Mouse (Mus musculus): Measurements from ENCODE around the gene 2210011C24Rik. TPM values are rescaled to one million over a fixed set of nuclear protein-coding genes. Genes with fewer than 3 reads are reported as not detected.

The 2210011C24Rik gene
- polyA plus RNA-seq, 1 experiment from 2014 or later, result 0.47 TPM

DNA sequence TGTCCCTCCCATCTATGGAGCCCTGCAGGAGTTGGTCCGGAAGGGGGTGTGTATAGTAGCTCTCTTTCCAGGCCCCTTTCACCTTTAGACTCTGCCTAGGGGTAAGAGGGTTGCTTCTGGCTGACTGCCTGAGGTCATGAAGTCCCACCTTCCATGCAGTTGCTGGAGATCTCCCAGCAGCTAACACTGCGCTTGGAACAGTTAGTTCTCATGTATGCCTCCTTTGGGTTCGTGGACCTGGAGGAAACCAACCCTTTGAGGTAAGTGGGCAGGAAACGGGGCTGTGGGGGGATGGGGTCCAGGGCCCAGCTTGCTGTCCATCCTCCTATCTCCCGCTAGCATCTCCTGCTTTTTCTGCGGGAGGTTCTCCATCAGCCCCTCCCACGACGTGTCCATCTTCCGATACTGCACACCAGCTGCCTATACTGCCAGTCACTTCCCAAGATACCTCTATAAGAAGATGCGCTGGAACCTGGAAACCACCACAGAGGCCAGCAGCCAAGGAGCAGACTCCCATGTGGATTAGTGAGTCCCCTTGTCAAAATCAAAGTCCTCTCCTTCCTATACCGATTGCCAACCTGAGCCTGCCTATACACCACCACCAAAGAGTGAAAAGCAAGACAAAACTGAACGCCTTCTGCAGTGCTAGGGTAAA is 8.9 kb downstream of the 2210011C24Rik start:
- DNase-seq (ENCODE audit: low spot score) (no peak), ATAC-seq (replicated peaks; ENCODE audit: low FRiP score) (no peak)
- Histone ChIP-seq H3K27ac (ENCODE audit: low read depth, low read length) (no peak overlapping the region), H3K9ac (ENCODE audit: low read length) (no peak overlapping the region), H3K4me1 (replicated peaks; ENCODE audit: control insufficient read depth, insufficient read depth, low read length) (peaks cover 18% of the 10 kb centered on the region), H3K4me3 (ENCODE audit: low read depth, low read length) (no peak overlapping the region), H3K9me3 (ENCODE audit: control insufficient read depth, low read length) (no peaks in the 10 kb centered on the region), H3K27me3 (ENCODE audit: control insufficient read depth, insufficient read depth, low read length) (peaks cover 26% of the 10 kb centered on the region), H3K4me2 (ENCODE audit: low read depth, low read length, severe bottlenecking) (no peak overlapping the region), H3K36me3 (ENCODE audit: control insufficient read depth, insufficient read depth, low read length) (no peaks in the 10 kb centered on the region; the same call in 1 of the 2 replicates)
- 52% methylated on average over 12 of the region's 12 CpGs for WGBS

DNA sequence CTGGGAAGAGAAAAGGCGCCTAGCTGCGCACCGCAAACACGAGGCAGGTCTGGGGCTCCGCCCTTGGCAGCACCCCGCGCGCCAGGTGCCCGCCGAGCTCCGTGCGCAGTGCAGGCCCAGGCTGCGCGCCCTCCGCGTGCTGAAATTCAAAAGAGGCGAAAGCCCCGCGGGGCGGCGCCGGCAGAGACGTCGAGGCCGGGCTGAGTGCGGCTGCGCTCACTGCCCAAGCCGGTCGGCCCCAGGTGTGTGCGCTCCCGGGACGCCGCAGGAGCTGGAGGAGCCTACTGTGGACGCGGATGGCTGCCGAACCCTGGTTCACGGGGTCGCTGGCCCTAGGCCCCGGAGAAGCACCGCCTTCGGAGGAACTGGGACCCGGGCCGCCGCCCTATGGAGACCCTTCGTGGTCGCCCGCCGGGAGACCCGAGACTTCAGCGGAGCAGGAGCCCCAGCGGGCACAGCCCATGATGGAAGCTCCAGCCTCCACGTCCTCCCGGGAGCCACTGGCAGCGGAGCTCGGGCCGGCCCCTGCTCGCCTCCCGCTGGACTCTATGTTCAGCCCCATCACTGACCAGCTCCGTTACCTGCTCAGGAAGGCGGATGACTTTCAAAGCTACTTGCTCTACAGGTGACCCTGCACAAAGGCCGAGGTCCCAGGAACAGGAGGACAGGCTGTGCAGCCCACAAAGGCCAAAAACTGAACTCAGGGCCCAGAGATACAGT is 10.5 kb downstream of the 2210011C24Rik start, which contains the start of gene 1700067K01Rik:
Gene 1700067K01Rik, plus strand, starts transcription at position 222 of the 720 bp plus-strand sequence.
- Histone ChIP-seq H3K4me3 (ENCODE audit: low read depth, low read length) (0 out of 2 replicates have a peak within 1 kb of the TSS, but pooled peaks have one; percentile 7), H3K36me3 (ENCODE audit: control insufficient read depth, insufficient read depth, low read length) (no peaks in the 10 kb centered on the region; the same call in 1 of the 2 replicates), H3K27me3 (ENCODE audit: control insufficient read depth, insufficient read depth, low read length) (peaks cover 26% of the 10 kb centered on the region), H3K9me3 (ENCODE audit: control insufficient read depth, low read length) (no peaks in the 10 kb centered on the region), H3K4me1 (replicated peaks; ENCODE audit: control insufficient read depth, insufficient read depth, low read length) (peaks cover 18% of the 10 kb centered on the region), H3K9ac (ENCODE audit: low read length) (no peak within 1 kb of the TSS), H3K4me2 (ENCODE audit: low read depth, low read length, severe bottlenecking) (0 out of 2 replicates have a peak within 1 kb of the TSS, but pooled peaks have one; percentile 26), H3K27ac (ENCODE audit: low read depth, low read length) (no peak within 1 kb of the TSS)
- WGBS, result 14% methylated on average over 61 of the region's 61 CpGs
- DNase-seq (ENCODE audit: low spot score) (peak; percentile 69), ATAC-seq (replicated peaks; ENCODE audit: low FRiP score) (no peak)

DNA sequence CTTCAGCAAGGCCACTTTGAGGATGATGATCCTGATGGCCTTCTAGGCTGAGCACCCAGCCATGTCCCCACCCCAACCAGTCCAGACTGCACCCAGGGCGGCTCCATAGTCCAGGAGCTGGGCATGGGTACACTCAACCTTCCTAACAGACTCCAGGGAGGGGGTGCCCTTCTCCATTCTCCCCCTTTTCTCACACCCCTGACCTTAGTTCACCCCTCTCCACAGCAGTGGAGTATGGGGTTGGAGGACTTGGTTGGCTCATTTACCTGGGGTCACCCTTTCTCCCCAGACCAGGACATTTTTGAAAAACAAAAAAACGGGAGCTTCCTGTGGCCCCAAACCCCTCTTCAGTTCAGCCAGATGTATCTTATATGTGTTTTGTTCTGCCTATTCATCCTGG is 12.1 kb downstream of the 2210011C24Rik start:
- DNase-seq (ENCODE audit: low spot score) (no peak), ATAC-seq (replicated peaks; ENCODE audit: low FRiP score) (no peak)
- no peaks in the 10 kb centered on the region for H3K9me3 ChIP-seq (ENCODE audit: control insufficient read depth, low read length)
- no peak overlapping the region for H3K4me3 ChIP-seq (ENCODE audit: low read depth, low read length)
- peaks cover 21% of the 10 kb centered on the region for H3K4me1 ChIP-seq (replicated peaks; ENCODE audit: control insufficient read depth, insufficient read depth, low read length)
- H3K9ac ChIP-seq (ENCODE audit: low read length), result no peak overlapping the region
- no peak overlapping the region for H3K27ac ChIP-seq (ENCODE audit: low read depth, low read length)
- 90% methylated on average over 2 of the region's 2 CpGs for WGBS
- peaks cover 26% of the 10 kb centered on the region for H3K27me3 ChIP-seq (ENCODE audit: control insufficient read depth, insufficient read depth, low read length)
- no peaks in the 10 kb centered on the region; the same call in 1 of the 2 replicates for H3K36me3 ChIP-seq (ENCODE audit: control insufficient read depth, insufficient read depth, low read length)
- H3K4me2 ChIP-seq (ENCODE audit: low read depth, low read length, severe bottlenecking), result no peak overlapping the region

DNA sequence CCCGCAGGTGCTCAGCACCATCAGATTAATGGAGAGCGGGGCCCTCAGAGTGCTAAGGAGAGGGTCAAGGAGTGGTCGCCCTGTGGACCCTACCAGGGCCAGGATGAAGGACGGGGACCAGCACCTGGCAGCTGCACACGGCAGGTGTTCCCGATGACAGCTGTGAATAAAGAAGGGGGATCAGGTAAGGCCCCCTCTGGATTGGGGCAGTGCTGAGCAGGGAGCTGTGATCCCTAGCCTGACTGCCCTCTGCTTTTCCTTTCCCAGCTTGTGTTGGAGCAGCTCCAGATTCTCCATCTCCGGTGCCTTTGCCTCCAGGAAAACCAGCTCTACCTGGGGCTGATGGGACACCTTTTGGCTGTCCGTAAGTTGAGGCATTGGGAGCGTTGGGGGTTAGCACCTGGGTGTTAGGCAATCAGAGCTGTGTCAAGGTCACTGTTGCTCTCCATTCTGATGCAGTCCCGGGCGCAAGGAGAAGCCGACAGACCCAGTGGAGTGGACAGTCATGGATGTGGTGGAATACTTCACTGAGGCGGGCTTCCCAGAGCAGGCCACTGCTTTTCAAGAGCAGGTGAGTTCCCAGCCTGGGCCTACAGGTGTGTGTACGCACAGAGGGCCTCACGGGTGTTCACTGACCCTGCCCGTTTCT is 12.8 kb downstream of the 2210011C24Rik start:
- Histone ChIP-seq H3K36me3 (ENCODE audit: control insufficient read depth, insufficient read depth, low read length) (no peaks in the 10 kb centered on the region; the same call in 1 of the 2 replicates), H3K9me3 (ENCODE audit: control insufficient read depth, low read length) (no peaks in the 10 kb centered on the region), H3K27me3 (ENCODE audit: control insufficient read depth, insufficient read depth, low read length) (peaks cover 26% of the 10 kb centered on the region), H3K9ac (ENCODE audit: low read length) (peak overlapping the region; percentile 68), H3K4me2 (ENCODE audit: low read depth, low read length, severe bottlenecking) (peak overlapping the region; percentile 77), H3K4me3 (ENCODE audit: low read depth, low read length) (peak overlapping the region; percentile 66), H3K27ac (ENCODE audit: low read depth, low read length) (no peak overlapping the region), H3K4me1 (replicated peaks; ENCODE audit: control insufficient read depth, insufficient read depth, low read length) (peaks cover 18% of the 10 kb centered on the region)
- ATAC-seq (replicated peaks; ENCODE audit: low FRiP score), result no peak
- 67% methylated on average over 16 of the region's 16 CpGs for WGBS
- no peak for DNase-seq (ENCODE audit: low spot score)

DNA sequence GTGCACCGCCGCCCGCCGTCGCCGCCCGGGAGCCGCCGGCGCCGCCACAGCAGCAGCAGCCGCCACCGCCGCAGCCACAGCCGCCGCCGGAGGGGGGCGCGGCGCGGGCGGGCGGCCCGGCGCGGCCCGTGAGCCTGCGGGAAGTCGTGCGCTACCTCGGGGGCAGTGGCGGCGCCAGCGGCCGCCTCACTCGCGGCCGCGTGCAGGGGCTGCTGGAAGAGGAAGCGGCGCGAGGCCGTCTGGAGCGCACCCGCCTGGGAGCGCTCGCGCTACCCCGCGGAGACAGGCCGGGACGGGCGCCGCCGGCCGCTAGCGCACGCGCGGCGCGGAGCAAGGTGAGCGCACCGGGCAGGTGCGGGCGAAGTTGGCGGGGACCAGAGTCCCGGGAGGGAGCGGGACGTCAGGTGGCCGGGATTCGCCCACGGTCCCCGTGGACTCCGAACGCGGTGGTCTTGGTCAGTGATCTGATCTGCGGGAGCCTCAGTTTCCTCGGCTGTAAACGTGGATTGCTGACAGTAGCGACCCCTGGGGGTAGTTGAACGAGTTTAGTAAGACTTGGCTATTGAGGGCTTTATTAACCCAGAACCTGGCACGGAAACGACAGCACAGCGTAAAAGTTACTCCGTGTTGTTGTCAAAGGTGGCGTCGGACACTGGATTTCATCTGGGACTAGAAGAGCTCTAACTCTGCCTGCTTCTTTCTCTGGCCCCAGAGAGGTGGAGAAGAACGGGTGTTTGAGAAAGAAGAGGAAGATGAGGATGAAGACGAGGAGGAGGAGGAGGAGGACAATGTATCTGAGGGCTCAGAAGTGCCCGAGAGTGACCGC is 13.5 kb downstream of the 2210011C24Rik start:
- H3K4me3 ChIP-seq (ENCODE audit: low read depth, low read length), result peak overlapping the region; percentile 66
- peak overlapping the region; percentile 77 for H3K4me2 ChIP-seq (ENCODE audit: low read depth, low read length, severe bottlenecking)
- DNase-seq (ENCODE audit: low spot score), result peak; percentile 80
- H3K27me3 ChIP-seq (ENCODE audit: control insufficient read depth, insufficient read depth, low read length), result peaks cover 26% of the 10 kb centered on the region
- H3K4me1 ChIP-seq (replicated peaks; ENCODE audit: control insufficient read depth, insufficient read depth, low read length), result peaks cover 17% of the 10 kb centered on the region
- under 1% methylated on average over 65 of the region's 92 CpGs for WGBS
- no peaks in the 10 kb centered on the region; the same call in 1 of the 2 replicates for H3K36me3 ChIP-seq (ENCODE audit: control insufficient read depth, insufficient read depth, low read length)
- ATAC-seq (replicated peaks; ENCODE audit: low FRiP score), result no peak
- H3K9me3 ChIP-seq (ENCODE audit: control insufficient read depth, low read length), result no peaks in the 10 kb centered on the region
- peak overlapping the region; percentile 68 for H3K9ac ChIP-seq (ENCODE audit: low read length)
- H3K27ac ChIP-seq (ENCODE audit: low read depth, low read length), result peak overlapping the region; percentile 72

DNA sequence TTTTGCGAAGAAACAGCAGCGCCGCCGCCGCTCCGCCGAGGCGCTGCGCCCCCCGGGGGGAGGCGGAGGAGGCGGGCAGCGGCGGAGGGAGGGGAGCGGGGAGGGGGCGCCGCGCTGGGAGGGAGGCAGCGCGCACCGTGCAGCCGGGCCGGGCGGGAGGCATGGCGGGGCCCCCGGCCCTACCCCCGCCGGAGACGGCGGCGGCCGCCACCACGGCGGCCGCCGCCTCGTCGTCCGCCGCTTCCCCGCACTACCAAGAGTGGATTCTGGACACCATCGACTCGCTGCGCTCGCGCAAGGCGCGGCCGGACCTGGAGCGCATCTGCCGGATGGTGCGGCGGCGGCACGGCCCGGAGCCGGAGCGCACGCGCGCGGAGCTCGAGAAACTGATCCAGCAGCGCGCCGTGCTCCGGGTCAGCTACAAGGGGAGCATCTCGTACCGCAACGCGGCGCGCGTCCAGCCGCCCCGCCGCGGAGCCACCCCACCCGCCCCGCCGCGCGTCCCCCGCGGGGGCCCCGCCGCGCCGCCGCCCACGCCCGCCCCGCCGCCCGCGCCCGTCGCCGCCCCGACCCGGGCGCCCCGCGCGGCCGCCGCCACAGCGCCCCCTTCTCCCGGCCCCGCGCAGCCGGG is 14.3 kb downstream of the 2210011C24Rik start, which contains the start of gene Samd1:
Gene Samd1, plus strand, starts transcription at position 162 of the 631 bp plus-strand sequence.
- H3K4me1 ChIP-seq (replicated peaks; ENCODE audit: control insufficient read depth, insufficient read depth, low read length), result peaks cover 17% of the 10 kb centered on the region
- peak within 1 kb of the TSS; percentile 95 for H3K27ac ChIP-seq (ENCODE audit: low read depth, low read length)
- ATAC-seq (replicated peaks; ENCODE audit: low FRiP score), result peak; percentile 8; the same call in 1 of the 2 replicates
- DNase-seq (ENCODE audit: low spot score), result peak; percentile 83
- peak within 1 kb of the TSS; percentile 90 for H3K9ac ChIP-seq (ENCODE audit: low read length)
- H3K4me2 ChIP-seq (ENCODE audit: low read depth, low read length, severe bottlenecking), result peak within 1 kb of the TSS; percentile 77
- WGBS, result under 1% methylated on average over 42 of the region's 112 CpGs
- no peaks in the 10 kb centered on the region; the same call in 1 of the 2 replicates for H3K36me3 ChIP-seq (ENCODE audit: control insufficient read depth, insufficient read depth, low read length)
- peaks cover 24% of the 10 kb centered on the region for H3K27me3 ChIP-seq (ENCODE audit: control insufficient read depth, insufficient read depth, low read length)
- no peaks in the 10 kb centered on the region for H3K9me3 ChIP-seq (ENCODE audit: control insufficient read depth, low read length)
- H3K4me3 ChIP-seq (ENCODE audit: low read depth, low read length), result peak within 1 kb of the TSS; percentile 66

DNA sequence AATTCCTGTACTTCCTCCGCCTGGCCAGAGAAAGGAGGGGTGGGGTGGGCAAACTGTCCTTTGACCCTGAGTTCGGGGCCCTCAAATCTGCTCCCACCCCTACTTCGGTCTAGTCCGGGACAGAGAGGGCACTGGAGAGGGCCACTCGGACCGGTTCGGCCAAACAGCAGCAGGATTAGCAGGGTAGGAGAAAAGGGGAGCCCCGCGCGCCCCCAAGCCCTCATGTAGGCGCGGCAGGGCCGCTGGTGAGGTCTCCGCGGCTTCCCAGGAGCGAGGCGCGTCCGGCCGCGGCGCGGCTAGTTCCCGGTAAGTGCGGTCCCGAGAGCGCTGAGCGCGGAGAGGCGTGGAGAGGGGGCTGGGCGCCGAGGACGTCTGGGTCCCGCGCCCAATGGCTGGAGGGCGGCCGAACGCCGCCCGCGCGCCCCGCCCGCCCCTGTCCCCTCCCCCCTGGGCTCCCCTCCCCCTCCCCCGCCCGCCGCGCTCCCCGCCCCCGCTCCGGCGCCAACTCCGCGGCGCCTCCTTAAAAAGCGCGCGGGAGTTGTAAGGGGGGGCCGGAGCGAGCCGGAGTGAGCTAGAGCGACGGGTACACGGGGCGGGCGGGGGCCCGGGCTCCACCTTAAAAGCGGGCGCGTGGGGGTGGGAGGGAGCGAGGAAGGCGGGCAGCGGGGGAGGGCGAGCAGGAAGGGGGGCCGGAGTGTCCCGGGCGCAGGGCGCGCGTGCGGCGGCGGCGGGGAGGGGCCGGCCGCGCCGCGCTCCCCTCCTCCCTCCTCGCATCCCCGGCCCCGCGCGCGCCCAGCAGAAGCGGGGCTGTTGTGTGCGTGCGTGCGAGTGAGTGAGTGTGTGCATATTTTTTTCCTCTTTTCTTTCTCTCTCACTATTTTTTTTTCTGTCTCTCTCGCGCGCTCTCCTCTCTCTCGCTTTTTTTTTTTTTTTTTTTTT is 15.1 kb downstream of the 2210011C24Rik start:
- Histone ChIP-seq H3K27me3 (ENCODE audit: control insufficient read depth, insufficient read depth, low read length) (peaks cover 20% of the 10 kb centered on the region), H3K4me3 (ENCODE audit: low read depth, low read length) (peak overlapping the region; percentile 66), H3K4me1 (replicated peaks; ENCODE audit: control insufficient read depth, insufficient read depth, low read length) (peaks cover 15% of the 10 kb centered on the region), H3K27ac (ENCODE audit: low read depth, low read length) (peak overlapping the region; percentile 95), H3K4me2 (ENCODE audit: low read depth, low read length, severe bottlenecking) (peak overlapping the region; percentile 71), H3K9ac (ENCODE audit: low read length) (peak overlapping the region; percentile 90), H3K9me3 (ENCODE audit: control insufficient read depth, low read length) (no peaks in the 10 kb centered on the region), H3K36me3 (ENCODE audit: control insufficient read depth, insufficient read depth, low read length) (no peaks in the 10 kb centered on the region; the same call in 1 of the 2 replicates)
- under 1% methylated on average over 40 of the region's 103 CpGs for WGBS
- ATAC-seq (replicated peaks; ENCODE audit: low FRiP score) (peak; percentile 85), DNase-seq (ENCODE audit: low spot score) (peak; percentile 95)

Data from forebrain, embryonic 11.5 days (tissue).